Mouse (Mus musculus) pancreas, adult 10 weeks (tissue): ENCODE data around the gene Spry1. TPM values are rescaled to one million over a fixed set of nuclear protein-coding genes. Genes with fewer than 3 reads are reported as not detected.

Source experiments
- polyA plus RNA-seq: library from polyadenylated mRNA; stranded (reverse); fragments of 350-450 nt; fragmentation: Illumina TruSeq; extraction: RNeasy Lipid Tissue Mini Kit (QIAGEN cat#74804); gene quantifications from one replicate; pipeline ENCODE4 v1.2.3, GENCODE M21; 2015; ENCODE audit warnings: low read depth, low replicate concordance; ENCODE audit not compliant: insufficient read depth

Gene Spry1
- polyA plus RNA-seq: 7.4 TPM

GRCm38 (mm10) chr3:37639690-37640089, at the start of gene Spry1:
Gene Spry1 (plus strand): TSS chr3:37639947.

Other genes with a start within 250 kb of the Spry1 start
- 1.2 TPM for gene Spata5, start 220.1 kb upstream of the Spry1 start, polyA plus RNA-seq
- gene Nudt6, start 219.7 kb upstream of the Spry1 start, polyA plus RNA-seq: not detected
- gene Gm5148, start 84.5 kb downstream of the Spry1 start, polyA plus RNA-seq: not detected